Comparison of ENCODE assay signal across 8 mouse cellular contexts in genomic region chr8:126833006-126833405, GRCm38 (mm10).
A peak's percentile ranks its signal among the peaks of the same experiment; 100 is the strongest.
DNase-seq lines count a peak whose midpoint lies in the region; ATAC-seq and TF ChIP-seq lines count a peak whose summit lies in the region.

No protein-coding gene starts in this region.

- TF ChIP-seq RAD21 in MEL (IDR thresholded peaks at IDR 0.05; ENCODE audit: low read depth, low read length): no peak

- no peak for ATAC-seq in forebrain, embryonic 15.5 days (replicated peaks)
- no peak for ATAC-seq in forebrain, embryonic 11.5 days (replicated peaks; ENCODE audit: low FRiP score)
- ATAC-seq in heart, postnatal 0 days (ENCODE audit: insufficient read depth, low read depth): no peak
- ATAC-seq in limb, embryonic 13.5 days (ENCODE audit: low FRiP score, low read depth): no peak
- ATAC-seq in stomach, embryonic 16.5 days (ENCODE audit: insufficient read depth, low FRiP score): no peak

- TF ChIP-seq CTCF in MEL (IDR thresholded peaks at IDR 0.05 in 2 of 3, conservative IDR thresholded peaks at IDR 0.05 in 1 of 3; ENCODE audit: control insufficient read depth in 1 of 3, insufficient read depth in 1 of 3, low read depth in 2 of 3, low read length in 3 of 3, poor library complexity in 1 of 3, severe bottlenecking in 1 of 3): no peak
- TF ChIP-seq CTCF in heart, postnatal 0 days (IDR thresholded peaks at IDR 0.05; ENCODE audit: low read depth): no peak

- H3K9me3 ChIP-seq in forebrain, embryonic 15.5 days: no peaks in the 10 kb centered on the region
- no peaks in the 10 kb centered on the region for H3K9me3 ChIP-seq in forebrain, embryonic 11.5 days (ENCODE audit: control insufficient read depth, low read length)
- no peaks in the 10 kb centered on the region for H3K9me3 ChIP-seq in MEL (replicated peaks; ENCODE audit: insufficient read depth, low read length)
- H3K9me3 ChIP-seq in heart, postnatal 0 days (replicated peaks; ENCODE audit: control insufficient read depth, low read length): no peaks in the 10 kb centered on the region
- H3K9me3 ChIP-seq in limb, embryonic 13.5 days: no peaks in the 10 kb centered on the region
- H3K9me3 ChIP-seq in stomach, embryonic 16.5 days (replicated peaks; ENCODE audit: control insufficient read depth, low read length): no peaks in the 10 kb centered on the region

- intact Hi-C loops in left cerebral cortex, postnatal 10 days (cut with DNase I): loop anchor here (5.0 to 10.0 kb wide), 2 partner anchors 168 to 241 kb away; partner anchors contain the start of gene Irf2bp2

- no peak overlapping the region for H3K4me3 ChIP-seq in forebrain, embryonic 15.5 days
- no peak overlapping the region for H3K4me3 ChIP-seq in forebrain, embryonic 11.5 days (ENCODE audit: low read depth, low read length)
- peak overlapping the region; percentile 19 to 49 for H3K4me3 ChIP-seq in MEL (ENCODE audit: control insufficient read depth in 1 of 2, insufficient read depth in 1 of 2, low read depth in 2 of 2, low read length in 2 of 2)
- H3K4me3 ChIP-seq in heart, postnatal 0 days (ENCODE audit: low read depth, low read length): no peak overlapping the region
- no peak overlapping the region for H3K4me3 ChIP-seq in limb, embryonic 13.5 days
- no peak overlapping the region for H3K4me3 ChIP-seq in stomach, embryonic 16.5 days (replicated peaks; ENCODE audit: low read length)

- H3K27me3 ChIP-seq in forebrain, embryonic 15.5 days: no peaks in the 10 kb centered on the region
- H3K27me3 ChIP-seq in forebrain, embryonic 11.5 days (ENCODE audit: control insufficient read depth, insufficient read depth, low read length): no peaks in the 10 kb centered on the region
- H3K27me3 ChIP-seq in MEL (ENCODE audit: control insufficient read depth in 1 of 2, insufficient read depth in 2 of 2, low read length in 2 of 2): no peaks in the 10 kb centered on the region
- H3K27me3 ChIP-seq in heart, postnatal 0 days (ENCODE audit: control insufficient read depth, insufficient read depth, low read length): no peaks in the 10 kb centered on the region
- no peaks in the 10 kb centered on the region for H3K27me3 ChIP-seq in limb, embryonic 13.5 days
- H3K27me3 ChIP-seq in stomach, embryonic 16.5 days (ENCODE audit: control insufficient read depth, insufficient read depth, low read length): no peaks in the 10 kb centered on the region

- TF ChIP-seq POLR2A in MEL (IDR thresholded peaks at IDR 0.05; ENCODE audit: control insufficient read depth in 1 of 2, insufficient read depth in 1 of 2, low read depth in 1 of 2, low read length in 2 of 2, poor library complexity in 1 of 2): no peak; a peak in 1 of 4 replicates

- H3K4me2 ChIP-seq in forebrain, embryonic 15.5 days (replicated peaks): no peak overlapping the region
- no peak overlapping the region for H3K4me2 ChIP-seq in forebrain, embryonic 11.5 days (ENCODE audit: low read depth, low read length, severe bottlenecking)
- H3K4me2 ChIP-seq in heart, postnatal 0 days (ENCODE audit: low read depth, low read length): no peak overlapping the region
- peak overlapping the region; percentile 27 for H3K4me2 ChIP-seq in limb, embryonic 13.5 days (replicated peaks)
- peak overlapping the region; percentile 10; the same call in 1 of the 2 replicates for H3K4me2 ChIP-seq in stomach, embryonic 16.5 days (ENCODE audit: low read depth, low read length)

- H3K27ac ChIP-seq in forebrain, embryonic 15.5 days (replicated peaks): peak overlapping the region; percentile 1; the same call in 1 of the 2 replicates
- no peak overlapping the region for H3K27ac ChIP-seq in forebrain, embryonic 11.5 days (ENCODE audit: low read depth, low read length)
- H3K27ac ChIP-seq in MEL (ENCODE audit: control insufficient read depth, low read depth, low read length): peak overlapping the region; percentile 99
- peak overlapping the region; percentile 79 for H3K27ac ChIP-seq in heart, postnatal 0 days (ENCODE audit: low read depth)
- peak overlapping the region; percentile 89 for H3K27ac ChIP-seq in limb, embryonic 13.5 days
- H3K27ac ChIP-seq in stomach, embryonic 16.5 days (ENCODE audit: low read length): peak overlapping the region; percentile 89

- WGBS in forebrain, embryonic 15.5 days: 23% methylated on average over 5 of the region's 5 CpGs
- WGBS in forebrain, embryonic 11.5 days: 47% methylated on average over 5 of the region's 5 CpGs
- WGBS in heart, postnatal 0 days: 53% methylated on average over 5 of the region's 5 CpGs
- WGBS in limb, embryonic 13.5 days: 41% methylated on average over 5 of the region's 5 CpGs
- WGBS in stomach, embryonic 16.5 days: 13% methylated on average over 5 of the region's 5 CpGs

- peaks cover 17% of the 10 kb centered on the region for H3K4me1 ChIP-seq in forebrain, embryonic 15.5 days
- H3K4me1 ChIP-seq in forebrain, embryonic 11.5 days (replicated peaks; ENCODE audit: control insufficient read depth, insufficient read depth, low read length): no peaks in the 10 kb centered on the region; the same call in 1 of the 2 replicates
- H3K4me1 ChIP-seq in MEL (ENCODE audit: control insufficient read depth in 1 of 2, insufficient read depth in 2 of 2, low read length in 2 of 2): peaks cover 28 to 68% of the 10 kb centered on the region in 2 experiments
- peaks cover 54% of the 10 kb centered on the region for H3K4me1 ChIP-seq in heart, postnatal 0 days (ENCODE audit: control insufficient read depth, insufficient read depth)
- H3K4me1 ChIP-seq in limb, embryonic 13.5 days: peaks cover 81% of the 10 kb centered on the region
- H3K4me1 ChIP-seq in stomach, embryonic 16.5 days (ENCODE audit: control insufficient read depth, insufficient read depth, low read length): peaks cover 49% of the 10 kb centered on the region

- DNase-seq in forebrain, embryonic 11.5 days (ENCODE audit: low spot score): no peak
- DNase-seq in MEL (ENCODE audit: low read depth, low spot score): no peak
- DNase-seq in heart, postnatal 0 days (ENCODE audit: low spot score): no peak
- no peak for DNase-seq in left cerebral cortex, postnatal 10 days (ENCODE audit: extremely low spot score in 1 of 2, low spot score in 2 of 2)
- DNase-seq in urinary bladder, postnatal 14 days (ENCODE audit: low spot score): no peak

- no peak overlapping the region for H3K9ac ChIP-seq in forebrain, embryonic 15.5 days (replicated peaks)
- H3K9ac ChIP-seq in forebrain, embryonic 11.5 days (ENCODE audit: low read length): no peak overlapping the region
- H3K9ac ChIP-seq in MEL (ENCODE audit: control insufficient read depth, low read depth, low read length, poor library complexity, severe bottlenecking): peak overlapping the region; percentile 79
- no peak overlapping the region for H3K9ac ChIP-seq in heart, postnatal 0 days (replicated peaks; ENCODE audit: low read depth, low read length)
- H3K9ac ChIP-seq in limb, embryonic 13.5 days: no peak overlapping the region
- peak overlapping the region; percentile 54 for H3K9ac ChIP-seq in stomach, embryonic 16.5 days (ENCODE audit: low read length)

- H3K79me2 ChIP-seq in MEL (ENCODE audit: control insufficient read depth, insufficient read depth, low read length, poor library complexity): no peaks in the 10 kb centered on the region; the same call in 1 of the 2 replicates

- TF ChIP-seq EP300 in MEL (IDR thresholded peaks at IDR 0.05; ENCODE audit: low read depth in 1 of 2, low read length in 2 of 2): no peak
- no peak for TF ChIP-seq EP300 in heart, postnatal 0 days (IDR thresholded peaks at IDR 0.05; ENCODE audit: low read depth)

- H3K36me3 ChIP-seq in forebrain, embryonic 15.5 days: no peaks in the 10 kb centered on the region
- H3K36me3 ChIP-seq in forebrain, embryonic 11.5 days (ENCODE audit: control insufficient read depth, insufficient read depth, low read length): no peaks in the 10 kb centered on the region
- H3K36me3 ChIP-seq in MEL (ENCODE audit: control insufficient read depth in 1 of 2, insufficient read depth in 2 of 2, low read length in 2 of 2): peaks cover 0 to 46% of the 10 kb centered on the region in 2 experiments; a peak in 2 of 4 replicates
- H3K36me3 ChIP-seq in heart, postnatal 0 days (replicated peaks; ENCODE audit: control insufficient read depth, insufficient read depth, low read length): no peaks in the 10 kb centered on the region
- no peaks in the 10 kb centered on the region for H3K36me3 ChIP-seq in limb, embryonic 13.5 days
- H3K36me3 ChIP-seq in stomach, embryonic 16.5 days (ENCODE audit: control insufficient read depth, insufficient read depth, low read length): no peaks in the 10 kb centered on the region

TF ChIP-seq in MEL, 35 proteins besides CTCF, POLR2A, EP300 and RAD21:
- TF ChIP-seq KAT2A (conservative IDR thresholded peaks at IDR 0.05; ENCODE audit: low read depth, low read length) (no peak), SMC3 (IDR thresholded peaks at IDR 0.05; ENCODE audit: low read depth, low read length) (no peak), GATA1 (IDR thresholded peaks at IDR 0.05; ENCODE audit: low read depth, low read length) (no peak), RCOR1 (IDR thresholded peaks at IDR 0.05; ENCODE audit: low read depth, low read length) (no peak), POLR2AphosphoS2 (IDR thresholded peaks at IDR 0.05; ENCODE audit: low read length) (no peak), CHD2 (IDR thresholded peaks at IDR 0.05; ENCODE audit: low read length) (no peak), CHD1 (IDR thresholded peaks at IDR 0.05; ENCODE audit: low read depth, low read length) (no peak), TCF12 (IDR thresholded peaks at IDR 0.05; ENCODE audit: low read depth, low read length) (no peak), MYC (IDR thresholded peaks at IDR 0.05; ENCODE audit: low read depth, low read length) (no peak)

Comparison
In these comparisons a context has a peak if more than half of its experiments do, and no peak if none do; other contexts are left out.
1. H3K4me2 ChIP-seq: peak in limb, embryonic 13.5 days (single experiment) and stomach, embryonic 16.5 days (single experiment); none in forebrain, embryonic 15.5 days (single experiment), forebrain, embryonic 11.5 days (single experiment) and heart, postnatal 0 days (single experiment).
2. H3K4me3 ChIP-seq: peak in MEL (2 of 2); none in forebrain, embryonic 15.5 days (single experiment), forebrain, embryonic 11.5 days (single experiment), heart, postnatal 0 days (single experiment), limb, embryonic 13.5 days (single experiment) and stomach, embryonic 16.5 days (single experiment).
3. H3K9ac ChIP-seq: peak in MEL (single experiment) and stomach, embryonic 16.5 days (single experiment); none in forebrain, embryonic 15.5 days (single experiment), forebrain, embryonic 11.5 days (single experiment), heart, postnatal 0 days (single experiment) and limb, embryonic 13.5 days (single experiment).